Mouse (Mus musculus) left cerebral cortex, adult 6 months (tissue): ENCODE measurements around the gene Cd2. TPM values are rescaled to one million over a fixed set of nuclear protein-coding genes. Genes with fewer than 3 reads are reported as not detected.

Source experiments
- long read RNA-seq, 2 experiments: library from polyadenylated mRNA; unstranded; transcript quantifications; one replicate each; pipeline ENCODE4 v2.0.0; 2019 to 2020
- polyA plus RNA-seq: library from polyadenylated mRNA; unstranded; fragments of <200 nt; fragmentation: Nextera tagmentation; gene quantifications from 2 replicates; pipeline ENCODE4 v1.2.3, GENCODE M21; 2021

The Cd2 gene
- polyA plus RNA-seq: 0.16 and 0.23 TPM in 2 replicates
- long read RNA-seq, experiment 1: 0 reads
- long read RNA-seq, experiment 2: 0 reads

GRCm38 (mm10) chr3:101287911-101288311 is at the start of gene Cd2:
Gene Cd2 (minus strand): TSS chr3:101287939.

Other genes with a start within 250 kb of the Cd2 start
- gene Ptgfrn, start 177.7 kb downstream of the Cd2 start, polyA plus RNA-seq: 1.5 and 2.0 TPM in 2 replicates
- 5.7 and 7.5 TPM in 2 replicates for gene Igsf3, start 89.1 kb upstream of the Cd2 start, polyA plus RNA-seq